Mouse (Mus musculus): ENCODE measurements around the gene Clcn6. TPM values are rescaled to one million over a fixed set of nuclear protein-coding genes. Genes with fewer than 3 reads are reported as not detected.
A peak's percentile ranks its signal among the peaks of the same experiment; 100 is the strongest.

Gene Clcn6
- polyA plus RNA-seq, 1 experiment, result 45.0 TPM

GRCm38 (mm10) chr4:147976237-147976636 is 62.4 kb downstream of the Clcn6 start:
- Histone ChIP-seq H3K27ac (ENCODE audit: insufficient read depth, low read length) (no peak overlapping the region), H3K4me1 (ENCODE audit: control insufficient read depth, insufficient read depth, low read length) (no peaks in the 10 kb centered on the region), H3K4me3 (ENCODE audit: insufficient read depth, low read length) (no peak overlapping the region)
- TF ChIP-seq CTCF (IDR thresholded peaks at IDR 0.05; ENCODE audit: extremely low read depth, insufficient read depth, low read length) (no peak), POLR2A (IDR thresholded peaks at IDR 0.05; ENCODE audit: extremely low read depth, insufficient read depth, low read length) (no peak)

GRCm38 (mm10) chr4:147969337-147969736 is 69.3 kb downstream of the Clcn6 start:
- H3K4me3 ChIP-seq (ENCODE audit: insufficient read depth, low read length), result no peak overlapping the region
- no peak overlapping the region for H3K27ac ChIP-seq (ENCODE audit: insufficient read depth, low read length)
- TF ChIP-seq CTCF (IDR thresholded peaks at IDR 0.05; ENCODE audit: extremely low read depth, insufficient read depth, low read length) (no peak), POLR2A (IDR thresholded peaks at IDR 0.05; ENCODE audit: extremely low read depth, insufficient read depth, low read length) (no peak)
- H3K4me1 ChIP-seq (ENCODE audit: control insufficient read depth, insufficient read depth, low read length), result no peaks in the 10 kb centered on the region

GRCm38 (mm10) chr4:147968816-147969215 is 69.8 kb downstream of the Clcn6 start:
- no peak for TF ChIP-seq POLR2A (IDR thresholded peaks at IDR 0.05; ENCODE audit: extremely low read depth, insufficient read depth, low read length)
- TF ChIP-seq CTCF (IDR thresholded peaks at IDR 0.05; ENCODE audit: extremely low read depth, insufficient read depth, low read length), result no peak
- no peak overlapping the region for H3K27ac ChIP-seq (ENCODE audit: insufficient read depth, low read length)
- H3K4me1 ChIP-seq (ENCODE audit: control insufficient read depth, insufficient read depth, low read length), result no peaks in the 10 kb centered on the region
- H3K4me3 ChIP-seq (ENCODE audit: insufficient read depth, low read length), result no peak overlapping the region

- no peak for TF ChIP-seq POLR2A (IDR thresholded peaks at IDR 0.05; ENCODE audit: extremely low read depth, insufficient read depth, low read length)
- TF ChIP-seq CTCF (IDR thresholded peaks at IDR 0.05; ENCODE audit: extremely low read depth, insufficient read depth, low read length), result no peak
- H3K4me3 ChIP-seq (ENCODE audit: insufficient read depth, low read length), result no peak overlapping the region
- H3K4me1 ChIP-seq (ENCODE audit: control insufficient read depth, insufficient read depth, low read length), result no peaks in the 10 kb centered on the region
- H3K27ac ChIP-seq (ENCODE audit: insufficient read depth, low read length), result no peak overlapping the region
Measured at GRCm38 (mm10) chr4:147965712-147966111, 72.9 kb downstream of the Clcn6 start.

GRCm38 (mm10) chr4:147963623-147964022 is 75.0 kb downstream of the Clcn6 start:
- no peak for TF ChIP-seq CTCF (IDR thresholded peaks at IDR 0.05; ENCODE audit: extremely low read depth, insufficient read depth, low read length)
- TF ChIP-seq POLR2A (IDR thresholded peaks at IDR 0.05; ENCODE audit: extremely low read depth, insufficient read depth, low read length), result no peak
- H3K4me1 ChIP-seq (ENCODE audit: control insufficient read depth, insufficient read depth, low read length), result no peaks in the 10 kb centered on the region
- no peak overlapping the region for H3K27ac ChIP-seq (ENCODE audit: insufficient read depth, low read length)
- H3K4me3 ChIP-seq (ENCODE audit: insufficient read depth, low read length), result no peak overlapping the region

- no peak overlapping the region for H3K4me3 ChIP-seq (ENCODE audit: insufficient read depth, low read length)
- H3K4me1 ChIP-seq (ENCODE audit: control insufficient read depth, insufficient read depth, low read length), result no peaks in the 10 kb centered on the region
- H3K27ac ChIP-seq (ENCODE audit: insufficient read depth, low read length), result no peak overlapping the region
- TF ChIP-seq CTCF (IDR thresholded peaks at IDR 0.05; ENCODE audit: extremely low read depth, insufficient read depth, low read length) (no peak), POLR2A (IDR thresholded peaks at IDR 0.05; ENCODE audit: extremely low read depth, insufficient read depth, low read length) (no peak)
Measured at GRCm38 (mm10) chr4:147962781-147963180, 75.8 kb downstream of the Clcn6 start.

- Histone ChIP-seq H3K4me3 (ENCODE audit: insufficient read depth, low read length) (no peak overlapping the region), H3K27ac (ENCODE audit: insufficient read depth, low read length) (no peak overlapping the region), H3K4me1 (ENCODE audit: control insufficient read depth, insufficient read depth, low read length) (no peaks in the 10 kb centered on the region)
- TF ChIP-seq POLR2A (IDR thresholded peaks at IDR 0.05; ENCODE audit: extremely low read depth, insufficient read depth, low read length) (no peak), CTCF (IDR thresholded peaks at IDR 0.05; ENCODE audit: extremely low read depth, insufficient read depth, low read length) (peak; percentile 76)
Measured at GRCm38 (mm10) chr4:147959881-147960831, 78.5 kb downstream of the Clcn6 start.

- no peak for TF ChIP-seq POLR2A (IDR thresholded peaks at IDR 0.05; ENCODE audit: extremely low read depth, insufficient read depth, low read length)
- TF ChIP-seq CTCF (IDR thresholded peaks at IDR 0.05; ENCODE audit: extremely low read depth, insufficient read depth, low read length), result no peak
- Histone ChIP-seq H3K27ac (ENCODE audit: insufficient read depth, low read length) (no peak overlapping the region), H3K4me3 (ENCODE audit: insufficient read depth, low read length) (no peak overlapping the region), H3K4me1 (ENCODE audit: control insufficient read depth, insufficient read depth, low read length) (no peaks in the 10 kb centered on the region)
Measured at GRCm38 (mm10) chr4:147957141-147957540, 81.5 kb downstream of the Clcn6 start.

Other genes starting within 250 kb of the Clcn6 start
- 3.7 and 4.0 TPM in 2 replicates for gene Zfp984, start 229.0 kb downstream of the Clcn6 start, polyA plus RNA-seq (2012; rRNA removed)
- gene Zfp933, start 190.5 kb downstream of the Clcn6 start, polyA plus RNA-seq (2012; rRNA removed), result 9.9 and 10.0 TPM in 2 replicates
- gene Miip, start 170.0 kb downstream of the Clcn6 start, polyA plus RNA-seq (2012; rRNA removed), result 57.6 and 62.3 TPM in 2 replicates
- gene Fv1, start 169.8 kb downstream of the Clcn6 start, polyA plus RNA-seq (2012; rRNA removed), result 7.1 and 7.8 TPM in 2 replicates
- gene Mfn2, start 134.1 kb downstream of the Clcn6 start, polyA plus RNA-seq (2012; rRNA removed), result 101 and 105 TPM in 2 replicates
- gene Plod1, start 102.1 kb downstream of the Clcn6 start, polyA plus RNA-seq (2012; rRNA removed), result 21.9 and 24.4 TPM in 2 replicates
- 33.2 TPM in 2 replicates for gene 2510039O18Rik, start 97.9 kb downstream of the Clcn6 start, polyA plus RNA-seq (2012; rRNA removed)
- not detected in 2 replicates for gene Nppb, start 53.0 kb downstream of the Clcn6 start, polyA plus RNA-seq (2012; rRNA removed)
- 0.21 TPM in 2 replicates for gene Nppa, start 38.1 kb downstream of the Clcn6 start, polyA plus RNA-seq (2012; rRNA removed)
- gene Mthfr, start 256 bp upstream of the Clcn6 start, polyA plus RNA-seq (2012; rRNA removed), result 32.2 and 34.2 TPM in 2 replicates
- gene Agtrap, start 49.2 kb upstream of the Clcn6 start, polyA plus RNA-seq (2012; rRNA removed), result 5.8 and 6.1 TPM in 2 replicates
- 24.2 and 25.2 TPM in 2 replicates for gene Mad2l2, start 91.6 kb upstream of the Clcn6 start, polyA plus RNA-seq (2012; rRNA removed)
- gene Draxin, start 91.9 kb upstream of the Clcn6 start, polyA plus RNA-seq (2012; rRNA removed), result 0.42 and 0.45 TPM in 2 replicates
- gene Fbxo6, start 113.3 kb upstream of the Clcn6 start, polyA plus RNA-seq (2012; rRNA removed), result 38.5 and 41.3 TPM in 2 replicates
- 236 and 238 TPM in 2 replicates for gene Fbxo44, start 121.7 kb upstream of the Clcn6 start, polyA plus RNA-seq (2012; rRNA removed)
- 139 and 142 TPM in 2 replicates for gene Fbxo2, start 121.8 kb upstream of the Clcn6 start, polyA plus RNA-seq (2012; rRNA removed)
- 19.6 and 20.1 TPM in 2 replicates for gene Disp3, start 249.1 kb upstream of the Clcn6 start, polyA plus RNA-seq (2012; rRNA removed)

Measured in cortical plate, adult 2 months (tissue).